Mouse (Mus musculus) midbrain, embryonic 15.5 days (tissue): ENCODE data around the gene Ksr1. TPM values are rescaled to one million over a fixed set of nuclear protein-coding genes. Genes with fewer than 3 reads are reported as not detected.
"Not testable (repeated sequence)": the region's sequence is repeated elsewhere in the genome, so short reads cannot be mapped to it uniquely, and the experiment has no call there.

Source experiments
- ATAC-seq: fragments of 200-750 bp; cut with Nextera tagmentation; replicated peaks from 2 replicates; pipeline ENCODE4 v1.8.0; 2017; ENCODE audit warnings: moderate TSS enrichment
- H3K27ac ChIP-seq: fragments of 300-500 bp; sonication (generic); 2 replicates; pipeline ENCODE4 v1.5.1; 2015; ENCODE audit warnings: mild to moderate bottlenecking, inconsistent platforms
- H3K27me3 ChIP-seq: fragments of 300-500 bp; sonication (generic); replicated peaks from 2 replicates; pipeline ENCODE4 v1.6.1; 2015; ENCODE audit warnings: inconsistent platforms
- H3K36me3 ChIP-seq: fragments of 300-500 bp; sonication (generic); replicated peaks from 2 replicates; pipeline ENCODE4 v1.6.1; 2015; ENCODE audit warnings: inconsistent platforms
- H3K4me1 ChIP-seq: fragments of 300-500 bp; sonication (generic); 2 replicates; pipeline ENCODE4 v1.6.1; 2015; ENCODE audit warnings: inconsistent platforms
- H3K4me2 ChIP-seq: fragments of 300-500 bp; sonication (generic); 2 replicates; pipeline ENCODE4 v1.6.1; 2015; ENCODE audit warnings: inconsistent platforms, mild to moderate bottlenecking, moderate library complexity
- H3K4me3 ChIP-seq: fragments of 300-500 bp; sonication (generic); 2 replicates; pipeline ENCODE4 v1.5.1; 2015; ENCODE audit warnings: mild to moderate bottlenecking, inconsistent platforms
- H3K9ac ChIP-seq: fragments of 300-500 bp; sonication (generic); 2 replicates; pipeline ENCODE4 v1.6.1; 2015; ENCODE audit warnings: mild to moderate bottlenecking, inconsistent platforms
- H3K9me3 ChIP-seq: fragments of 300-500 bp; sonication (generic); 2 replicates; pipeline ENCODE4 v1.6.1; 2016; ENCODE audit warnings: inconsistent platforms
- WGBS: fragments of 180-500 bp; shearing (Covaris S2); methylation state at CpG from one replicate; pipeline ENCODE4 v1.1.7; 2015; ENCODE audit warnings: mixed read lengths; 5-methylcytosine and 5-hydroxymethylcytosine counted together
- polyA plus RNA-seq: library from polyadenylated mRNA; unstranded; fragments of >200 nt; fragmentation: Nextera tagmentation; extraction: Ambion mirVana; gene quantifications from 2 replicates; pipeline ENCODE4 v1.2.1, GENCODE M21; 2015

Gene Ksr1
- polyA plus RNA-seq, 1 experiment from 2014 or later: 5.1 TPM

- no peak overlapping the region for H3K4me2 ChIP-seq
- no peak for ATAC-seq
Observed at GRCm38 (mm10) chr11:79003769-79004638, 142.2 kb downstream of the Ksr1 start.

GRCm38 (mm10) chr11:79003053-79003768, 143.0 kb downstream of the Ksr1 start:
- no peaks in the 10 kb centered on the region for H3K4me1 ChIP-seq
- no peak overlapping the region for H3K4me2 ChIP-seq
- no peaks in the 10 kb centered on the region for H3K9me3 ChIP-seq
- WGBS: 81% methylated on average over 11 of the region's 11 CpGs
- H3K36me3 ChIP-seq: no peaks in the 10 kb centered on the region
- no peak for ATAC-seq
- H3K27ac ChIP-seq: no peak overlapping the region
- H3K27me3 ChIP-seq: no peaks in the 10 kb centered on the region
- no peak overlapping the region for H3K9ac ChIP-seq
- H3K4me3 ChIP-seq: no peak overlapping the region

More at GRCm38 (mm10) chr11:79003769-79004638, 142.2 kb downstream of the Ksr1 start:
- Histone ChIP-seq H3K27ac (no peak overlapping the region), H3K4me3 (no peak overlapping the region), H3K9me3 (no peaks in the 10 kb centered on the region), H3K36me3 (no peaks in the 10 kb centered on the region), H3K9ac (no peak overlapping the region), H3K27me3 (no peaks in the 10 kb centered on the region), H3K4me1 (no peaks in the 10 kb centered on the region)
- 95% methylated on average over 10 of the region's 10 CpGs for WGBS

- WGBS: 68% methylated on average over 5 of the region's 5 CpGs
- no peak overlapping the region for H3K4me2 ChIP-seq
- no peaks in the 10 kb centered on the region for H3K4me1 ChIP-seq
- no peaks in the 10 kb centered on the region for H3K27me3 ChIP-seq
- H3K4me3 ChIP-seq: no peak overlapping the region
- H3K27ac ChIP-seq: no peak overlapping the region
- no peaks in the 10 kb centered on the region for H3K9me3 ChIP-seq
- no peaks in the 10 kb centered on the region for H3K36me3 ChIP-seq
- no peak for ATAC-seq
- no peak overlapping the region for H3K9ac ChIP-seq
Observed at GRCm38 (mm10) chr11:79002551-79002951, 143.7 kb downstream of the Ksr1 start.

GRCm38 (mm10) chr11:79001871-79002270, 144.3 kb downstream of the Ksr1 start:
- H3K9ac ChIP-seq: no peak overlapping the region
- no peak overlapping the region for H3K4me2 ChIP-seq
- H3K4me1 ChIP-seq: no peaks in the 10 kb centered on the region
- no peak overlapping the region for H3K4me3 ChIP-seq
- H3K27ac ChIP-seq: no peak overlapping the region
- H3K27me3 ChIP-seq: no peaks in the 10 kb centered on the region
- H3K9me3 ChIP-seq: no peaks in the 10 kb centered on the region
- no peaks in the 10 kb centered on the region for H3K36me3 ChIP-seq
- no peak for ATAC-seq
- 85% methylated on average over 4 of the region's 4 CpGs for WGBS

GRCm38 (mm10) chr11:78999118-78999517, 147.1 kb downstream of the Ksr1 start:
- Histone ChIP-seq H3K4me3 (no peak overlapping the region), H3K36me3 (no peaks in the 10 kb centered on the region), H3K27me3 (no peaks in the 10 kb centered on the region), H3K9ac (no peak overlapping the region), H3K9me3 (no peaks in the 10 kb centered on the region), H3K4me2 (no peak overlapping the region), H3K27ac (no peak overlapping the region), H3K4me1 (no peaks in the 10 kb centered on the region)
- 28% methylated on average over 6 of the region's 6 CpGs for WGBS
- no peak for ATAC-seq

- not testable (repeated sequence) for ATAC-seq, H3K27me3 ChIP-seq, H3K4me2 ChIP-seq, H3K4me3 ChIP-seq, H3K9ac ChIP-seq, H3K36me3 ChIP-seq, H3K27ac ChIP-seq, H3K4me1 ChIP-seq, H3K9me3 ChIP-seq
- 70% methylated on average over 5 of the region's 5 CpGs for WGBS
Observed at GRCm38 (mm10) chr11:78990875-78991543, 155.2 kb downstream of the Ksr1 start.

- no peak for ATAC-seq
- no peak overlapping the region for H3K27ac ChIP-seq
Observed at GRCm38 (mm10) chr11:78990096-78990495, 156.1 kb downstream of the Ksr1 start.

GRCm38 (mm10) chr11:78989206-78989605, 157.0 kb downstream of the Ksr1 start:
- H3K4me3 ChIP-seq, H3K27ac ChIP-seq, ATAC-seq, H3K4me2 ChIP-seq, H3K9ac ChIP-seq, H3K9me3 ChIP-seq, H3K36me3 ChIP-seq, H3K4me1 ChIP-seq, H3K27me3 ChIP-seq: not testable (repeated sequence)
- WGBS: 93% methylated on average over 11 of the region's 11 CpGs

More at GRCm38 (mm10) chr11:78990096-78990495, 156.1 kb downstream of the Ksr1 start:
- no peaks in the 10 kb centered on the region for H3K36me3 ChIP-seq
- 0 out of 2 replicates have a peak, but pooled peaks cover 3% of the 10 kb centered on the region for H3K9me3 ChIP-seq
- no peak overlapping the region for H3K4me3 ChIP-seq
- no peak overlapping the region for H3K9ac ChIP-seq
- WGBS: 93% methylated on average over 9 of the region's 9 CpGs
- H3K4me2 ChIP-seq: no peak overlapping the region
- no peaks in the 10 kb centered on the region for H3K4me1 ChIP-seq
- no peaks in the 10 kb centered on the region for H3K27me3 ChIP-seq

GRCm38 (mm10) chr11:78986311-78987002, 159.8 kb downstream of the Ksr1 start:
- no peak overlapping the region for H3K27ac ChIP-seq
- ATAC-seq: no peak
- no peaks in the 10 kb centered on the region for H3K4me1 ChIP-seq
- no peak overlapping the region for H3K9ac ChIP-seq
- no peaks in the 10 kb centered on the region for H3K36me3 ChIP-seq
- WGBS: 91% methylated on average over 10 of the region's 10 CpGs
- no peaks in the 10 kb centered on the region for H3K27me3 ChIP-seq
- H3K4me2 ChIP-seq: no peak overlapping the region
- H3K9me3 ChIP-seq: no peaks in the 10 kb centered on the region
- H3K4me3 ChIP-seq: no peak overlapping the region

- Histone ChIP-seq H3K27ac (no peak overlapping the region), H3K36me3 (no peaks in the 10 kb centered on the region), H3K9ac (no peak overlapping the region), H3K9me3 (no peaks in the 10 kb centered on the region), H3K27me3 (no peaks in the 10 kb centered on the region), H3K4me3 (no peak overlapping the region), H3K4me2 (no peak overlapping the region), H3K4me1 (no peaks in the 10 kb centered on the region)
- no peak for ATAC-seq
Observed at GRCm38 (mm10) chr11:78985505-78985904, 160.7 kb downstream of the Ksr1 start.

GRCm38 (mm10) chr11:78984483-78985177, 161.6 kb downstream of the Ksr1 start, which contains the start of gene Lgals9:
Lgals9 (minus strand) TSS chr11:78984946.
- Histone ChIP-seq H3K4me2 (no peak within 1 kb of the TSS), H3K36me3 (no peaks in the 10 kb centered on the region), H3K27me3 (no peaks in the 10 kb centered on the region), H3K4me1 (no peaks in the 10 kb centered on the region), H3K9me3 (no peaks in the 10 kb centered on the region), H3K27ac (no peak within 1 kb of the TSS), H3K4me3 (no peak within 1 kb of the TSS), H3K9ac (no peak within 1 kb of the TSS)
- 71% methylated on average over 10 of the region's 10 CpGs for WGBS
- ATAC-seq: no peak
